Mouse (Mus musculus): ENCODE results near the gene Tcp11l2. TPM values are rescaled to one million over a fixed set of nuclear protein-coding genes. Genes with fewer than 3 reads are reported as not detected.

Gene Tcp11l2
- total and polyA plus RNA-seq, 3 experiments = 0.81 to 4.3 TPM; not detected in 1

GRCm38 (mm10) chr10:84590956-84591355 is 14.5 kb downstream of the Tcp11l2 start:
- Histone ChIP-seq H3K27ac (ENCODE audit: control insufficient read depth, low read depth, low read length) (no peak overlapping the region), H3K4me1 (ENCODE audit: control insufficient read depth in 1 of 2, insufficient read depth in 2 of 2, low read length in 2 of 2) (no peaks in the 10 kb centered on the region), H3K4me3 (ENCODE audit: control insufficient read depth in 1 of 2, insufficient read depth in 1 of 2, low read depth in 2 of 2, low read length in 2 of 2) (no peak overlapping the region), H3K79me2 (ENCODE audit: control insufficient read depth, insufficient read depth, low read length, poor library complexity) (no peaks in the 10 kb centered on the region), H3K9me3 (replicated peaks; ENCODE audit: insufficient read depth, low read length) (no peaks in the 10 kb centered on the region), H3K36me3 (ENCODE audit: control insufficient read depth in 1 of 2, insufficient read depth in 2 of 2, low read length in 2 of 2) (no peaks in the 10 kb centered on the region), H3K27me3 (ENCODE audit: control insufficient read depth in 1 of 2, insufficient read depth in 2 of 2, low read length in 2 of 2) (no peaks in the 10 kb centered on the region), H3K9ac (ENCODE audit: control insufficient read depth, low read depth, low read length, poor library complexity, severe bottlenecking) (no peak overlapping the region)
- TF ChIP-seq MYC (IDR thresholded peaks at IDR 0.05; ENCODE audit: low read depth, low read length) = no peak
- TF ChIP-seq EP300 (IDR thresholded peaks at IDR 0.05; ENCODE audit: low read depth in 1 of 2, low read length in 2 of 2) = no peak
- TF ChIP-seq ZKSCAN1 (IDR thresholded peaks at IDR 0.05; ENCODE audit: low read depth, low read length) = no peak
- no peak for TF ChIP-seq ZNF384 (IDR thresholded peaks at IDR 0.05; ENCODE audit: low read depth, low read length)
- no peak for TF ChIP-seq POLR2AphosphoS5 (IDR thresholded peaks at IDR 0.05; ENCODE audit: borderline replicate concordance, low read depth, low read length)
- TF ChIP-seq UBTF (IDR thresholded peaks at IDR 0.05; ENCODE audit: borderline replicate concordance, insufficient read depth, low read depth, low read length) = no peak
- no peak for TF ChIP-seq MEF2A (IDR thresholded peaks at IDR 0.05; ENCODE audit: extremely low read depth, insufficient replicate concordance, low read depth, low read length, poor library complexity, severe bottlenecking)
- TF ChIP-seq RAD21 (IDR thresholded peaks at IDR 0.05; ENCODE audit: low read depth, low read length) = no peak
- TF ChIP-seq CHD1 (IDR thresholded peaks at IDR 0.05; ENCODE audit: low read depth, low read length) = no peak
- no peak for DNase-seq (ENCODE audit: low read depth, low spot score)

GRCm38 (mm10) chr10:84591640-84592148 is 15.3 kb downstream of the Tcp11l2 start:
- Histone ChIP-seq H3K36me3 (ENCODE audit: control insufficient read depth in 1 of 2, insufficient read depth in 2 of 2, low read length in 2 of 2) (no peaks in the 10 kb centered on the region), H3K9me3 (replicated peaks; ENCODE audit: insufficient read depth, low read length) (no peaks in the 10 kb centered on the region), H3K4me3 (ENCODE audit: control insufficient read depth in 1 of 2, insufficient read depth in 1 of 2, low read depth in 2 of 2, low read length in 2 of 2) (no peak overlapping the region), H3K27ac (ENCODE audit: control insufficient read depth, low read depth, low read length) (no peak overlapping the region), H3K27me3 (ENCODE audit: control insufficient read depth in 1 of 2, insufficient read depth in 2 of 2, low read length in 2 of 2) (no peaks in the 10 kb centered on the region), H3K79me2 (ENCODE audit: control insufficient read depth, insufficient read depth, low read length, poor library complexity) (no peaks in the 10 kb centered on the region), H3K4me1 (ENCODE audit: control insufficient read depth in 1 of 2, insufficient read depth in 2 of 2, low read length in 2 of 2) (no peaks in the 10 kb centered on the region), H3K9ac (ENCODE audit: control insufficient read depth, low read depth, low read length, poor library complexity, severe bottlenecking) (no peak overlapping the region)
- DNase-seq (ENCODE audit: low read depth, low spot score) = no peak
- TF ChIP-seq MYB (IDR thresholded peaks at IDR 0.05; ENCODE audit: low read depth, low read length) = no peak
- no peak for TF ChIP-seq KAT2A (conservative IDR thresholded peaks at IDR 0.05; ENCODE audit: low read depth, low read length)

GRCm38 (mm10) chr10:84592745-84593144 is 16.3 kb downstream of the Tcp11l2 start:
- H3K36me3 ChIP-seq (ENCODE audit: control insufficient read depth in 1 of 2, insufficient read depth in 2 of 2, low read length in 2 of 2) = no peaks in the 10 kb centered on the region
- no peak overlapping the region for H3K9ac ChIP-seq (ENCODE audit: control insufficient read depth, low read depth, low read length, poor library complexity, severe bottlenecking)
- H3K9me3 ChIP-seq (replicated peaks; ENCODE audit: insufficient read depth, low read length) = no peaks in the 10 kb centered on the region
- no peak for TF ChIP-seq CTCF (IDR thresholded peaks at IDR 0.05 in 2 of 3, conservative IDR thresholded peaks at IDR 0.05 in 1 of 3; ENCODE audit: control insufficient read depth in 1 of 3, insufficient read depth in 1 of 3, low read depth in 2 of 3, low read length in 3 of 3, poor library complexity in 1 of 3, severe bottlenecking in 1 of 3)
- TF ChIP-seq ZKSCAN1 (IDR thresholded peaks at IDR 0.05; ENCODE audit: low read depth, low read length) = no peak
- no peak for TF ChIP-seq ZNF384 (IDR thresholded peaks at IDR 0.05; ENCODE audit: low read depth, low read length)
- TF ChIP-seq POLR2A (IDR thresholded peaks at IDR 0.05; ENCODE audit: control insufficient read depth in 1 of 2, insufficient read depth in 1 of 2, low read depth in 1 of 2, low read length in 2 of 2, poor library complexity in 1 of 2) = no peak
- TF ChIP-seq SIN3A (IDR thresholded peaks at IDR 0.05; ENCODE audit: low read length) = no peak
- no peak for TF ChIP-seq USF2 (IDR thresholded peaks at IDR 0.05; ENCODE audit: borderline replicate concordance in 1 of 2, insufficient read depth in 1 of 2, low read depth in 1 of 2, low read length in 2 of 2)
- H3K4me3 ChIP-seq (ENCODE audit: control insufficient read depth in 1 of 2, insufficient read depth in 1 of 2, low read depth in 2 of 2, low read length in 2 of 2) = no peak overlapping the region
- H3K4me1 ChIP-seq (ENCODE audit: control insufficient read depth in 1 of 2, insufficient read depth in 2 of 2, low read length in 2 of 2) = no peaks in the 10 kb centered on the region
- H3K27me3 ChIP-seq (ENCODE audit: control insufficient read depth in 1 of 2, insufficient read depth in 2 of 2, low read length in 2 of 2) = no peaks in the 10 kb centered on the region
- no peak for DNase-seq (ENCODE audit: low read depth, low spot score)
- H3K27ac ChIP-seq (ENCODE audit: control insufficient read depth, low read depth, low read length) = no peak overlapping the region
- H3K79me2 ChIP-seq (ENCODE audit: control insufficient read depth, insufficient read depth, low read length, poor library complexity) = no peaks in the 10 kb centered on the region

All from MEL (cell line).